Mouse (Mus musculus): ENCODE measurements around the gene 4930426L09Rik. TPM values are rescaled to one million over a fixed set of nuclear protein-coding genes. Genes with fewer than 3 reads are reported as not detected.
A peak's percentile ranks its signal among the peaks of the same experiment; 100 is the strongest.
"Not testable (repeated sequence)": the region's sequence is repeated elsewhere in the genome, so short reads cannot be mapped to it uniquely, and the experiment has no call there.

Gene 4930426L09Rik
- polyA plus RNA-seq, 1 experiment from 2014 or later, result 0.17 TPM

DNA sequence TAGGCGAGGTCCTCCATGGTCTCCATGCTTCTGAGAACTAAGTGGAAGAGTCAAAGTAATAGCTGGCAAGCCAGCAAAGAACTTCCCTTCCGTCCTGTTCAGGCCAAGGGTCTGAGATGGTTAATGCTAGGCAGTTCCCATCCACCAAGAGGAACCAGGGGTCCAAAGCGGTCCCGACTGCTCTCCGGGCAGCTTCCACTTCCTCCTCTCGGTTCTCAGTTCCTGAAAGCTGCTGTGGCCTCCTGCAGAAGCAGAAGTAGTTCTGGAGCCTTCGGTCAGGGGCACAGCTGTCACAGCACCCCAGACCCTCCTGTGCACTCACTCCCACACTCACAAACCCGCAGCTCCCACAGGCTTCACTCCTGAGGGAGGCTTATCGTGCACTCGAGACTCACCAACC lies 6.7 kb downstream of the 4930426L09Rik start:
- H3K4me1 ChIP-seq (ENCODE audit: insufficient read depth, low read length), result peaks cover 4% of the 10 kb centered on the region; the same call in 1 of the 2 replicates
- H3K9me3 ChIP-seq (ENCODE audit: low read length), result no peaks in the 10 kb centered on the region
- H3K27me3 ChIP-seq (ENCODE audit: insufficient read depth, low read length), result no peaks in the 10 kb centered on the region
- ATAC-seq (ENCODE audit: low FRiP score, low TSS enrichment), result no peak
- 50% methylated on average over 10 of the region's 10 CpGs for WGBS
- no peak overlapping the region for H3K4me2 ChIP-seq (replicated peaks; ENCODE audit: low read depth, low read length)
- no peak overlapping the region for H3K4me3 ChIP-seq (ENCODE audit: low read length)
- no peak overlapping the region for H3K27ac ChIP-seq (ENCODE audit: low read length)
- no peaks in the 10 kb centered on the region for H3K36me3 ChIP-seq (ENCODE audit: insufficient read depth, low read length)
- no peak overlapping the region; the same call in 1 of the 2 replicates for H3K9ac ChIP-seq (replicated peaks; ENCODE audit: low read length)

DNA sequence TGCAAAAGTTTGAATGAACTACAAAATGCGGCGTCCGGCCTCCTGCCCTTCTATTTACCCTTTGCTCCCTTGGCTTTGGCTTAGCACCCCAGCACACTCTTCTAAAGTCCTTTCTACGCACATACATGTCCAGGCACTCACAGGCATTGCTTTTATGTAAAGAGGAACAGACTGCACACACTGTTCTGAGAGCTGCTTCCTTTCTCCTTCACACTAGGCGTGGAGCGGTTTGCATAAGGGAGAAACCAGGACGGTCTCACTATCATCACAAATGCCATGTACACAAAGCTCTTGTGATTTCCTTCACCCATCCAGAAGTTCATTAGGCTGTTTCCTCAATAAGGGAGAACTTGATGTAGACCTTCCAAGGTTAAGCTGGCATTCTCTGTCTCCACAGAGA lies 8.0 kb downstream of the 4930426L09Rik start:
- no peaks in the 10 kb centered on the region for H3K27me3 ChIP-seq (ENCODE audit: insufficient read depth, low read length)
- no peaks in the 10 kb centered on the region for H3K9me3 ChIP-seq (ENCODE audit: low read length)
- 93% methylated on average over 7 of the region's 7 CpGs for WGBS
- H3K4me2 ChIP-seq (replicated peaks; ENCODE audit: low read depth, low read length), result no peak overlapping the region
- H3K4me1 ChIP-seq (ENCODE audit: insufficient read depth, low read length), result peaks cover 4% of the 10 kb centered on the region; the same call in 1 of the 2 replicates
- H3K36me3 ChIP-seq (ENCODE audit: insufficient read depth, low read length), result no peaks in the 10 kb centered on the region
- H3K9ac ChIP-seq (replicated peaks; ENCODE audit: low read length), result no peak overlapping the region
- H3K4me3 ChIP-seq (ENCODE audit: low read length), result no peak overlapping the region
- no peak for ATAC-seq (ENCODE audit: low FRiP score, low TSS enrichment)
- no peak overlapping the region for H3K27ac ChIP-seq (ENCODE audit: low read length)

GRCm38 (mm10) chr2:19007580-19007979 lies 9.4 kb downstream of the 4930426L09Rik start:
- no peaks in the 10 kb centered on the region for H3K9me3 ChIP-seq (ENCODE audit: low read length)
- 51% methylated on average over 4 of the region's 4 CpGs for WGBS
- H3K4me3 ChIP-seq (ENCODE audit: low read length), result no peak overlapping the region
- H3K27me3 ChIP-seq (ENCODE audit: insufficient read depth, low read length), result no peaks in the 10 kb centered on the region
- H3K4me2 ChIP-seq (replicated peaks; ENCODE audit: low read depth, low read length), result no peak overlapping the region
- peaks cover 4% of the 10 kb centered on the region; the same call in 1 of the 2 replicates for H3K4me1 ChIP-seq (ENCODE audit: insufficient read depth, low read length)
- no peaks in the 10 kb centered on the region for H3K36me3 ChIP-seq (ENCODE audit: insufficient read depth, low read length)
- no peak for ATAC-seq (ENCODE audit: low FRiP score, low TSS enrichment)
- H3K9ac ChIP-seq (replicated peaks; ENCODE audit: low read length), result no peak overlapping the region
- no peak overlapping the region for H3K27ac ChIP-seq (ENCODE audit: low read length)

DNA sequence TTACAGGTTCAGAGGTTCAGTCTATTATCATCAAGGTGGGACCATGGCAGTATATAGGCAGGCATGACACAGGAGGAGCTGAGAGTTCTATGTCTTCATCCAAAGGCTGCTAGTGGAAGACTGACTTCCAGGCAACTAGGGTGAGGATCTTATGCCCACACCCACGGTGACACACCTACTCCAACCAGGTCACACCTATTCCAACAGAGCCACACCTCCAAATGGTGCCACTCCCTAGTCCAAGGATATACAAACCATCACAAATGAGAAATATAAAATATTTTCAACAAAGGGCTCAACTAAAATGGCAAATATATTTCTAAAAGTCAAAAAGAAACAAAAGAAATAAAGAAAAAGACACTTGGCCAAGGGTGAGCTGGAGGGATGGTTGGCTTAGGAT lies 12.4 kb downstream of the 4930426L09Rik start:
- not testable (repeated sequence) for H3K27ac ChIP-seq (ENCODE audit: low read length); H3K36me3 ChIP-seq (ENCODE audit: insufficient read depth, low read length); H3K9me3 ChIP-seq (ENCODE audit: low read length); H3K4me2 ChIP-seq (replicated peaks; ENCODE audit: low read depth, low read length); H3K9ac ChIP-seq (replicated peaks; ENCODE audit: low read length); ATAC-seq (ENCODE audit: low FRiP score, low TSS enrichment); H3K4me1 ChIP-seq (ENCODE audit: insufficient read depth, low read length); H3K27me3 ChIP-seq (ENCODE audit: insufficient read depth, low read length); H3K4me3 ChIP-seq (ENCODE audit: low read length)
- 63% methylated on average over 1 of the region's 1 CpGs for WGBS

GRCm38 (mm10) chr2:19011443-19011842 lies 13.3 kb downstream of the 4930426L09Rik start:
- Histone ChIP-seq H3K27me3 (ENCODE audit: insufficient read depth, low read length) (no peaks in the 10 kb centered on the region), H3K4me3 (ENCODE audit: low read length) (no peak overlapping the region), H3K4me1 (ENCODE audit: insufficient read depth, low read length) (no peaks in the 10 kb centered on the region), H3K4me2 (replicated peaks; ENCODE audit: low read depth, low read length) (no peak overlapping the region), H3K9ac (replicated peaks; ENCODE audit: low read length) (no peak overlapping the region), H3K27ac (ENCODE audit: low read length) (no peak overlapping the region), H3K9me3 (ENCODE audit: low read length) (no peaks in the 10 kb centered on the region), H3K36me3 (ENCODE audit: insufficient read depth, low read length) (no peaks in the 10 kb centered on the region)
- 81% methylated on average over 6 of the region's 6 CpGs for WGBS
- ATAC-seq (ENCODE audit: low FRiP score, low TSS enrichment), result no peak

GRCm38 (mm10) chr2:19016348-19016747 lies 18.2 kb downstream of the 4930426L09Rik start:
- Histone ChIP-seq H3K9ac (replicated peaks; ENCODE audit: low read length) (no peak overlapping the region), H3K4me2 (replicated peaks; ENCODE audit: low read depth, low read length) (no peak overlapping the region), H3K27ac (ENCODE audit: low read length) (no peak overlapping the region), H3K4me3 (ENCODE audit: low read length) (no peak overlapping the region), H3K36me3 (ENCODE audit: insufficient read depth, low read length) (no peaks in the 10 kb centered on the region), H3K9me3 (ENCODE audit: low read length) (no peaks in the 10 kb centered on the region), H3K4me1 (ENCODE audit: insufficient read depth, low read length) (no peaks in the 10 kb centered on the region), H3K27me3 (ENCODE audit: insufficient read depth, low read length) (no peaks in the 10 kb centered on the region)
- ATAC-seq (ENCODE audit: low FRiP score, low TSS enrichment), result no peak
- WGBS, result 84% methylated on average over 5 of the region's 5 CpGs

DNA sequence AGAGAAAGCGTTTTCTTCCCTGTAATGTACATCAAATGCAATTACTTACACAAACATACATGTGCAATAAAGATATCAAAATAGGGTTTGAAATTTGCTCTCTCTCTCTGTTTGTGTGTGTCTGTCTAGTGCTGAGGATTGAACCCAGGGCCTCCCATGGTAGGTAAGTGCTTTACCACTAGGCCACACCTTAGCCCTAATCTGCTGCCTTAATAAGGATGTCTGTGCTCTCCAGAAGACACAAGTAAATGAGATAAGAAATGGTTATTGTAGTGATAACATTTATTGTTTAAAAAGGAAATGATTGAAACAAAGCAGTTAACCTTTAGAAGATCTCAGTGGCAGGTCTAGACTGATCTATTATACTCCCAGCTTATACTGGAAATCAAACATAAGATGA lies 18.7 kb downstream of the 4930426L09Rik start:
- WGBS, result 61% methylated on average over 1 of the region's 1 CpGs

DNA sequence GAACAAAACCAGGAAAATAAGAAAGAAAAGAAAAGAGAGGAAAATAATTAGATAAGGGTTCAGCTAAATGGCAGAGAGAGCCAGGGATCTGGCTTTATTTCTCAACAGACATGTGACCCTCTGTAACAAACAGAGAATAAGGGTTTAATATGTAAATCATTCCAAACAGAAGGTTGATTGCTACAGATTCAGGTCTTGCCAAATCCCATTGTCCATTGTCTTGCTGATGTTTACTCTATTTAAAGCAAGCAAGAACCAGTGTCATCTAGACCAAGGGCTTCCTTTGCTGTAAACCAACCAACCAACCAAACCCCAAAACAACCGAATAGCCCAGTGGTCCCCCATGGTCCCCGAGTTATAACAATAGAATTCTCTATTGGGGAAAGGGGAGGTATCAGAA lies 19.9 kb downstream of the 4930426L09Rik start:
- H3K4me3 ChIP-seq (ENCODE audit: low read length), result no peak overlapping the region
- no peaks in the 10 kb centered on the region for H3K9me3 ChIP-seq (ENCODE audit: low read length)
- no peak overlapping the region for H3K9ac ChIP-seq (replicated peaks; ENCODE audit: low read length)
- H3K27ac ChIP-seq (ENCODE audit: low read length), result no peak overlapping the region
- H3K36me3 ChIP-seq (ENCODE audit: insufficient read depth, low read length), result no peaks in the 10 kb centered on the region
- no peaks in the 10 kb centered on the region for H3K27me3 ChIP-seq (ENCODE audit: insufficient read depth, low read length)
- no peak overlapping the region for H3K4me2 ChIP-seq (replicated peaks; ENCODE audit: low read depth, low read length)
- WGBS, result 72% methylated on average over 2 of the region's 2 CpGs
- H3K4me1 ChIP-seq (ENCODE audit: insufficient read depth, low read length), result no peaks in the 10 kb centered on the region
- no peak for ATAC-seq (ENCODE audit: low FRiP score, low TSS enrichment)

More for the DNA sequence above, 18.7 kb downstream of the 4930426L09Rik start:
- H3K27me3 ChIP-seq (ENCODE audit: insufficient read depth, low read length), result no peaks in the 10 kb centered on the region
- H3K9ac ChIP-seq (replicated peaks; ENCODE audit: low read length), result no peak overlapping the region
- H3K4me3 ChIP-seq (ENCODE audit: low read length), result no peak overlapping the region
- no peak overlapping the region for H3K27ac ChIP-seq (ENCODE audit: low read length)
- H3K36me3 ChIP-seq (ENCODE audit: insufficient read depth, low read length), result no peaks in the 10 kb centered on the region
- ATAC-seq (ENCODE audit: low FRiP score, low TSS enrichment), result no peak
- no peaks in the 10 kb centered on the region for H3K9me3 ChIP-seq (ENCODE audit: low read length)
- H3K4me2 ChIP-seq (replicated peaks; ENCODE audit: low read depth, low read length), result no peak overlapping the region
- H3K4me1 ChIP-seq (ENCODE audit: insufficient read depth, low read length), result no peaks in the 10 kb centered on the region

GRCm38 (mm10) chr2:19024807-19025206 lies 26.7 kb downstream of the 4930426L09Rik start:
- Histone ChIP-seq H3K4me2 (replicated peaks; ENCODE audit: low read depth, low read length) (no peak overlapping the region), H3K27ac (ENCODE audit: low read length) (no peak overlapping the region), H3K9ac (replicated peaks; ENCODE audit: low read length) (no peak overlapping the region), H3K4me1 (ENCODE audit: insufficient read depth, low read length) (no peaks in the 10 kb centered on the region), H3K9me3 (ENCODE audit: low read length) (peaks cover 1% of the 10 kb centered on the region; the same call in 1 of the 2 replicates), H3K27me3 (ENCODE audit: insufficient read depth, low read length) (no peaks in the 10 kb centered on the region), H3K4me3 (ENCODE audit: low read length) (no peak overlapping the region), H3K36me3 (ENCODE audit: insufficient read depth, low read length) (no peaks in the 10 kb centered on the region)
- whole genome bisulfite sequencing, result 52% methylated on average over 2 of the region's 2 CpGs
- no peak for ATAC-seq (ENCODE audit: low FRiP score, low TSS enrichment)

GRCm38 (mm10) chr2:19037430-19037829 lies 39.3 kb downstream of the 4930426L09Rik start:
- 41% methylated on average over 4 of the region's 4 CpGs for WGBS
- Histone ChIP-seq H3K27ac (ENCODE audit: low read length) (peak overlapping the region; percentile 44; the same call in 1 of the 2 replicates), H3K9ac (replicated peaks; ENCODE audit: low read length) (no peak overlapping the region), H3K9me3 (ENCODE audit: low read length) (no peaks in the 10 kb centered on the region), H3K27me3 (ENCODE audit: insufficient read depth, low read length) (no peaks in the 10 kb centered on the region), H3K4me3 (ENCODE audit: low read length) (no peak overlapping the region), H3K4me2 (replicated peaks; ENCODE audit: low read depth, low read length) (no peak overlapping the region), H3K36me3 (ENCODE audit: insufficient read depth, low read length) (no peaks in the 10 kb centered on the region), H3K4me1 (ENCODE audit: insufficient read depth, low read length) (0 out of 2 replicates have a peak, but pooled peaks cover 3% of the 10 kb centered on the region)
- peak; percentile 27; the same call in 1 of the 2 replicates for ATAC-seq (ENCODE audit: low FRiP score, low TSS enrichment)
